Mouse (Mus musculus): ENCODE data around the gene Nol3.

The Nol3 gene

GRCm38 (mm10) chr8:105306146-105306691 lies 30.3 kb downstream of the Nol3 start:
- no peak for DNase-seq (ENCODE audit: low read depth, low spot score)

- DNase-seq (ENCODE audit: low read depth, low spot score) = no peak
Measured at GRCm38 (mm10) chr8:105307670-105308069, 31.7 kb downstream of the Nol3 start.

- DNase-seq (ENCODE audit: low read depth, low spot score) = no peak
Measured at GRCm38 (mm10) chr8:105308428-105308827, 32.5 kb downstream of the Nol3 start.

- no peak for DNase-seq (ENCODE audit: low read depth, low spot score)
Measured at GRCm38 (mm10) chr8:105309142-105309847, 33.4 kb downstream of the Nol3 start.

GRCm38 (mm10) chr8:105310118-105310517 lies 34.2 kb downstream of the Nol3 start:
- no peak for DNase-seq (ENCODE audit: low read depth, low spot score)

GRCm38 (mm10) chr8:105311718-105312117 lies 35.8 kb downstream of the Nol3 start:
- no peak for DNase-seq (ENCODE audit: low read depth, low spot score)

- DNase-seq (ENCODE audit: low read depth, low spot score) = no peak
Measured at GRCm38 (mm10) chr8:105312891-105313481, 37.0 kb downstream of the Nol3 start.

- DNase-seq (ENCODE audit: low read depth, low spot score) = no peak
Measured at GRCm38 (mm10) chr8:105313622-105314402, 37.9 kb downstream of the Nol3 start.

GRCm38 (mm10) chr8:105315073-105315769 lies 39.3 kb downstream of the Nol3 start:
- DNase-seq (ENCODE audit: low read depth, low spot score) = no peak

GRCm38 (mm10) chr8:105317941-105318340 lies 42.0 kb downstream of the Nol3 start:
- DNase-seq (ENCODE audit: low read depth, low spot score) = no peak

- DNase-seq (ENCODE audit: low read depth, low spot score) = no peak
Measured at GRCm38 (mm10) chr8:105318662-105319190, 42.8 kb downstream of the Nol3 start.

- no peak for DNase-seq (ENCODE audit: low read depth, low spot score)
Measured at GRCm38 (mm10) chr8:105323183-105323582, 47.2 kb downstream of the Nol3 start.

- no peak for DNase-seq (ENCODE audit: low read depth, low spot score)
Measured at GRCm38 (mm10) chr8:105325641-105326093, 49.7 kb downstream of the Nol3 start.

GRCm38 (mm10) chr8:105326141-105326672 lies 50.3 kb downstream of the Nol3 start, which contains the start of the genes Lrrc29 and Tmem208:
Gene Lrrc29, minus strand, starts transcription at chr8:105326278.
Gene Tmem208, plus strand, starts transcription at chr8:105326354.
- DNase-seq (ENCODE audit: low read depth, low spot score) = peak; percentile 93

- no peak for DNase-seq (ENCODE audit: low read depth, low spot score)
Measured at GRCm38 (mm10) chr8:105326968-105327367, 51.0 kb downstream of the Nol3 start.

GRCm38 (mm10) chr8:105330325-105330724 lies 54.4 kb downstream of the Nol3 start:
- no peak for DNase-seq (ENCODE audit: low read depth, low spot score)

- no peak for DNase-seq (ENCODE audit: low read depth, low spot score)
Measured at GRCm38 (mm10) chr8:105331469-105331868, 55.5 kb downstream of the Nol3 start.

Measured in embryo, embryonic 11.5 days (tissue).